Mouse (Mus musculus) heart, postnatal 0 days (tissue): ENCODE data around the gene Arid3a.

Source experiments
- CTCF ChIP-seq: IDR thresholded peaks from 2 replicates; pipeline ENCODE4 v1.5.1; 2016; ENCODE audit warnings: antibody characterized with exemption, control low read depth, low read depth
- EP300 ChIP-seq: IDR thresholded peaks from 2 replicates; pipeline ENCODE4 v1.6.1; 2016; ENCODE audit warnings: antibody characterized with exemption, low read depth

DNA sequence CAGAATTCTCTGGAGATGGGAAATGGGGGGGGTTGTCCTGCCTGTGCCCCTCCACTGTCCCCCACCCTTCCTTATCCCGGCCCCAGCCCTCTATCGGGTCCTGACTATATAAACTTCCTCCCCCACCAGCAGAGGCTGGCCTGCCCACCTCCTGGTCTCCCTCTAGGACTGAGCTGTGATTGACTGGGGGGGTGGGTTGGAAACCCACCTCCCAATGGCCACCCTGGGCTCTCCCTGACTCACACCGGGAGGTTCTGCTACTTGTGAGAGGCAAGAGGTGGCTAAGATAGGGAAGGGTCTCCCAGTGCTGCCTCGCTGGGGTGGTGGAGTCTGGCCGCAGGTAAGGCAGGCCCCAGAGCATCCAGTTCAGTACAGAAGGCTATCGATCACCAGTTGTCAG is 20.7 kb downstream of the Arid3a start:
- TF ChIP-seq CTCF: no peak
- TF ChIP-seq EP300: no peak
